26 mouse cellular contexts compared by ENCODE assay signal in the genomic region with DNA sequence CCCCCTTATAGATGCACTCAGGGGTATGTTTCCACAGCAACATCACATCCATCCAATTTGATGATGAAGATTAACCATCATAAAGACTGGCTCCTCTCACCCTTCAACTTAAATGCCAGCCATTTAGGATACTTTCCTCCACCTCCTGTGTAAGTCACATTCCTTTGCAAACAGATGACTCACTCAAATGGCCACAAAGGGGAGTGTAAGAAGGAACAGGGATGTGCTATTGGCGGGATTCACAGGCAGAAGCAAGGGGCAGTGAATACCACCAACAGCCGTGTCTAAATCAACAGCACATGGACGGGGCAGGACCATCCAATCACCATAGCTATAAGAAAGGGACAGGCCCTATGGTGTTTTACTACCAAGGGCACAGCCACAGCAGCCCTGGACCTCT. TPM values are rescaled to one million over a fixed set of nuclear protein-coding genes. Genes with fewer than 3 reads are reported as not detected.
DNase-seq lines count a peak whose midpoint lies in the region; ATAC-seq and TF ChIP-seq lines count a peak whose summit lies in the region.
"Had no signal": no experiment of that assay in that cellular context is flagged by ENCODE, and none has a peak within 500 bp of the region (broad histone marks: within the 10 kb centered on the region; RNA-seq: fewer than 3 reads in every experiment).

No protein-coding gene starts in this region.

- CTCF ChIA-PET in Patski (lab: Charles Lee): interaction anchor here (1.2 to 1.4 kb wide), 2 partner anchors 165 to 171 kb away, joined by 3 read pairs; no protein-coding TSS in a partner anchor

- DNase-seq in heart, adult 11 months: peak; percentile 51
- DNase-seq in heart, postnatal 14 days: no peak
- DNase-seq in 3134 (ENCODE audit: extremely low read depth, insufficient read length, low spot score) (peak; percentile 68), 3T3-L1 (ENCODE audit: low read depth, low spot score) (peak; percentile 77), Patski (ENCODE audit: low read depth, low spot score) (peak; percentile 10)
- DNase-seq in kidney, adult 9 months: no peak
- DNase-seq in adrenal gland, postnatal 25 days: no peak
- DNase-seq: adrenal gland, postnatal 10 days; B cell, adult 2 months; cerebellum, adult 11 months; cerebellum, adult 8-10 months; cerebellum, postnatal 14 days; gastrocnemius, adult 2 months; gastrocnemius, postnatal 14 days; heart, adult 18-20 months; heart, postnatal 10 days; heart, postnatal 4 days; kidney, adult 11 months had no signal

- POLR2A ChIA-PET in Patski (lab: Charles Lee): no interaction called here

- in situ Hi-C loops in Patski (cut with MboI; ENCODE audit: low pct_unique_long_range_greater_than_20kb): loop anchor here (5.0 kb wide), 1 partner anchor 42 kb away; no protein-coding TSS in a partner anchor

- H3K27me3 ChIP-seq in Patski: no peaks in the 10 kb centered on the region
- H3K27me3 ChIP-seq: embryonic facial prominence, embryonic 12.5 days; embryonic facial prominence, embryonic 15.5 days; heart, embryonic 12.5 days; intestine, embryonic 15.5 days had no signal

- intact Hi-C loops in heart, postnatal 14 days (cut with DNase I): no loop called here

- peak; percentile 19 for ATAC-seq in Patski
- ATAC-seq in erythroid progenitor cell, adult 5-6 weeks (replicated peaks; ENCODE audit: low FRiP score, poor library complexity, severe bottlenecking): no peak
- ATAC-seq: CD4-positive, CD25-positive, alpha-beta regulatory T cell, adult 4 months; forebrain, embryonic 13.5 days; forebrain, embryonic 16.5 days; intestine, embryonic 15.5 days had no signal

- no peak for TF ChIP-seq CTCF in Patski (IDR thresholded peaks at IDR 0.05)

RNA-seq across cellular contexts. Expression of gene Cdon, which starts 50.9 kb away (rescaled TPM):
- 10 to 100 TPM; 16.9 to 18.6 TPM for total RNA-seq in heart, postnatal 14 days (2021)
- 35.7 TPM for polyA plus RNA-seq in Patski (2021)
- not detected in 2 replicates for total RNA-seq in erythroid progenitor cell, adult 5-6 weeks (2015; ENCODE audit: low replicate concordance)
- 1.1 TPM in 1 of 2 replicates, not detected in the other for total RNA-seq in erythroid progenitor cell, adult 5-6 weeks (2017; ENCODE audit: low replicate concordance)
- 10.7 and 13.1 TPM in 2 replicates for total RNA-seq in adrenal gland, postnatal 25 days (2021)

Comparison
In these comparisons a context has a peak if more than half of its experiments do, and no peak if none do; other contexts are left out.
1. DNase-seq: peak in heart, adult 11 months (single experiment), 3134 (single experiment), 3T3-L1 (single experiment) and Patski (single experiment); none in heart, postnatal 14 days (0 of 2), kidney, adult 9 months (single experiment) and adrenal gland, postnatal 25 days (single experiment).